Mouse (Mus musculus) heart, adult 11 months (tissue): ENCODE measurements at regions not wholly inside any gene's neighbourhood (a gene's known extent, or its start where the extent isn't known, plus 50 kb on each side); places are given as distances from the start of the nearest gene placed in this dataset.
"Not testable (repeated sequence)": the region's sequence is repeated elsewhere in the genome, so short reads cannot be mapped to it uniquely, and the experiment has no call there.

ENCODE experiments used
- DNase-seq: peaks from one replicate; pipeline ENCODE4 v3.0.0; 2022

DNA sequence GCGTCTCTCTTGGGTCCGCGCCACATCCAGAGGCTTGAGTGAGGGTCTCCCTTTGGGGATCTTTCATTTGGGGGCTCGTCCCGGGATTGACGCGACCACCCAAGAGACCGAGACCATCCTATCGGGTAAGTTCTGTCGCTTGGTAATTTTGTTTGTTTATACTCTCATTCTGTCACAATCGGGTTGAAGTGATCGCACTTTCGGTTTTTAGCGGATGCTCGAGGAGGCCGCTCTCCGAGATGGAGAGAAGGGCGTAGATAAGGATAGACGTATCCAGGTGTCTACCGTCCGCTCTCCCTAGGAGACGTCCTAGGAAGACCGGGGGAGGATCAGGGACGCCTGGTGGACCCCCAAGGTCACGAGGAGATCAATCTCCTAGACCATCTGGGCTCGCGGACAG lies 199.3 kb upstream of the Mrpl21 start:
- DNase-seq: peak; percentile 92

DNA sequence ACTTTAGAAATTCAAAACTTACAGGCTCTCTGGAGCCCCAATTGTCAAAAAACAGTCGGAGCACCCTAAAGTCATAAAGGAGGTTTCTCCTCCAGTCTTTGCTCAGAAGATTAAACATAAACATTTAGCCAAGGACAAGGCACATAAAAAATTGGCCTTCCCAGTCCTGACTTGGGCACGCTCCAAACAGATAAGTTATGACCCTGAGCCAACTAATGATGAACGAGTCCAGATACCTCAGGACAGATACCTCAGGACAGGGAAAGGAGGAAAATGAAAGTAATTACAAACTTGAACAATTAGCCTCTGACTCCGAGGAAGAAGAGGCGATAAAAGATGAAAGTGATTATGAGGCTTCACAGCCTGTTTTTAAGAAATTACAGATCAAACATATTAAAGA lies 190.9 kb upstream of the Mrpl21 start:
- not testable (repeated sequence) for DNase-seq
